Comparison of ENCODE assay signal across 8 mouse cellular contexts in the genomic region with DNA sequence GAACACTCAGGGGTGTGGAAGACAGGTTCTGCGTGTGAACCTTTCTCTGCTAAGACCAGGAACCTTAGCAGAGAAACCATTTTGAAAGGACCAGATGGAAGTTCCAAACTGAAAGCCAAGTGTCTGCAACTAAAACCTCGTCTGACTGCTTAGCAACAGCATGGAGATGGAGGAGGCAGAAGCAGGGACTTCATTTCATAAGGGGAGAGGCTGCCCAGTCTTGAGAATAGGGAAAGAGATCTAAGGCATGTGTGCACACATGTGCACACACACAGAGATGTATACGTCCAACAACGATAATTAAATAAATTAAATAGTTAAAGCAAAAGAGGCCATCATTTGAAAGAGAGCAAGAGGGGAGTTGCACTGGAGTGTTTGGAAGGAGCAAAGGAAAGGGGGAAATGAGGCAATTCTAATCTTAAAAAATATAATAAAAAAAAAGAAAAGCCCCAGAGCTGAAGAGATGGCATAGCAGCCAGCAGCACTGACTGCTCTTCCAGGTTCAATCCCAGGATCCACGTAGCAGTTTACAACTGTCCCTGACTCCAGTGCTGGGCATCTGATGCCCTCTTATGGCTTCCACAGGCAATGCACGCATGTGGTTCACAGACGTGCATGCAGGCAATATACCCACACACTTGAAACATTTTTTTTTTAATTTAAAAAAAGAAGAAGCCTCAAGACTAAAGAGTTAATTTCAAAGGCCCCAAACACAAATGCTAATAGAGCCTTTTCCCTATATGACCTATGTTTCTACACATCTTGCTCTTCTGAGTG. TPM values are rescaled to one million over a fixed set of nuclear protein-coding genes. Genes with fewer than 3 reads are reported as not detected.
A peak's percentile ranks its signal among the peaks of the same experiment; 100 is the strongest.
DNase-seq lines count a peak whose midpoint lies in the region; ATAC-seq and TF ChIP-seq lines count a peak whose summit lies in the region.

No protein-coding gene starts in this region.

- no peaks in the 10 kb centered on the region for H3K4me1 ChIP-seq in forebrain, embryonic 14.5 days (ENCODE audit: control insufficient read depth, insufficient read depth, low read length)
- H3K4me1 ChIP-seq in hindbrain, postnatal 0 days (ENCODE audit: insufficient read depth, low read length): no peaks in the 10 kb centered on the region
- peaks cover 94% of the 10 kb centered on the region for H3K4me1 ChIP-seq in megakaryocyte, embryonic 14.5 days
- no peaks in the 10 kb centered on the region for H3K4me1 ChIP-seq in small intestine, adult 2 months (ENCODE audit: control insufficient read depth, insufficient read depth, insufficient read length, low read length)

- no peak overlapping the region for H3K4me3 ChIP-seq in forebrain, embryonic 14.5 days (ENCODE audit: low read depth, low read length)
- no peak overlapping the region for H3K4me3 ChIP-seq in hindbrain, postnatal 0 days (ENCODE audit: low read length)
- peak overlapping the region; percentile 38 for H3K4me3 ChIP-seq in megakaryocyte, embryonic 14.5 days (replicated peaks)
- H3K4me3 ChIP-seq in small intestine, adult 2 months (ENCODE audit: low read depth, low read length): no peak overlapping the region

- peak; percentile 87 for TF ChIP-seq CTCF in hindbrain, postnatal 0 days (IDR thresholded peaks at IDR 0.05; ENCODE audit: low read depth)
- TF ChIP-seq CTCF in small intestine, adult 2 months (IDR thresholded peaks at IDR 0.05; ENCODE audit: extremely low read depth, insufficient read length, insufficient replicate concordance, low read depth, low read length): peak; percentile 80; the same call in 1 of the 2 replicates

- no peak overlapping the region for H3K9ac ChIP-seq in forebrain, embryonic 14.5 days (ENCODE audit: low read length)
- no peak overlapping the region for H3K9ac ChIP-seq in hindbrain, postnatal 0 days (replicated peaks; ENCODE audit: low read length)

- no peaks in the 10 kb centered on the region for H3K27me3 ChIP-seq in forebrain, embryonic 14.5 days (replicated peaks; ENCODE audit: control insufficient read depth, insufficient read depth, low read length)
- H3K27me3 ChIP-seq in hindbrain, postnatal 0 days (ENCODE audit: insufficient read depth, low read length): no peaks in the 10 kb centered on the region
- H3K27me3 ChIP-seq in megakaryocyte, embryonic 14.5 days (replicated peaks): no peaks in the 10 kb centered on the region
- H3K27me3 ChIP-seq in small intestine, adult 2 months (ENCODE audit: control insufficient read depth, insufficient read depth, low read length): no peaks in the 10 kb centered on the region

- peak; percentile 60 for DNase-seq in ovary, postnatal 36 days (ENCODE audit: low spot score)
- no peak for DNase-seq in ovary, adult 18-20 months (ENCODE audit: low spot score)
- peak; percentile 75 for DNase-seq in forebrain, embryonic 14.5 days (ENCODE audit: low spot score)
- DNase-seq in hindbrain, postnatal 0 days (ENCODE audit: low spot score): peak; percentile 88
- DNase-seq in left cerebral cortex, adult 11 months (ENCODE audit: low spot score): peak; percentile 51

- H3K4me2 ChIP-seq in forebrain, embryonic 14.5 days (ENCODE audit: low read length): no peak overlapping the region
- no peak overlapping the region for H3K4me2 ChIP-seq in hindbrain, postnatal 0 days (ENCODE audit: low read depth, low read length)

- no peak overlapping the region for H3K27ac ChIP-seq in forebrain, embryonic 14.5 days (ENCODE audit: low read depth, low read length)
- no peak overlapping the region for H3K27ac ChIP-seq in hindbrain, postnatal 0 days
- no peak overlapping the region for H3K27ac ChIP-seq in small intestine, adult 2 months (ENCODE audit: insufficient read depth, low read depth, low read length)

- no peaks in the 10 kb centered on the region for H3K36me3 ChIP-seq in forebrain, embryonic 14.5 days (ENCODE audit: control insufficient read depth, insufficient read depth, low read length)
- no peaks in the 10 kb centered on the region for H3K36me3 ChIP-seq in hindbrain, postnatal 0 days (ENCODE audit: insufficient read depth, low read length)
- peaks cover 25% of the 10 kb centered on the region for H3K36me3 ChIP-seq in megakaryocyte, embryonic 14.5 days (replicated peaks; ENCODE audit: low read length)
- no peaks in the 10 kb centered on the region for H3K36me3 ChIP-seq in small intestine, adult 2 months (ENCODE audit: control insufficient read depth, insufficient read depth, low read length)

- WGBS in forebrain, embryonic 14.5 days: 46% methylated on average over 7 of the region's 7 CpGs
- 40% methylated on average over 7 of the region's 7 CpGs for WGBS in hindbrain, postnatal 0 days
- WGBS in small intestine, adult 2 months: 55% methylated on average over 7 of the region's 7 CpGs

- ATAC-seq in cerebellum, adult (ENCODE audit: insufficient number of reproducible peaks, low FRiP score, low TSS enrichment): peak; percentile 71; the same call in 1 of the 2 replicates
- ATAC-seq in forebrain, embryonic 14.5 days: peak; percentile 79
- peak; percentile 94 for ATAC-seq in hindbrain, postnatal 0 days

- no peaks in the 10 kb centered on the region for H3K9me3 ChIP-seq in forebrain, embryonic 14.5 days (replicated peaks; ENCODE audit: control insufficient read depth, low read length)
- H3K9me3 ChIP-seq in hindbrain, postnatal 0 days (ENCODE audit: low read length): no peaks in the 10 kb centered on the region
- H3K9me3 ChIP-seq in megakaryocyte, embryonic 14.5 days: no peaks in the 10 kb centered on the region

- TF ChIP-seq POLR2A in small intestine, adult 2 months (IDR thresholded peaks at IDR 0.05; ENCODE audit: low read depth, low read length): no peak

RNA-seq across cellular contexts. Expression of gene Ninl, which starts 38.6 kb away (rescaled TPM):
- 7.3 and 7.7 TPM in 2 replicates for polyA plus RNA-seq in forebrain, embryonic 14.5 days (2014; fragmentation: Nextera tagmentation; extraction: Ambion mirVana)
- total RNA-seq in hindbrain, postnatal 0 days (2014; rRNA removed): 3.1 and 7.3 TPM in 2 replicates
- polyA plus RNA-seq in hindbrain, postnatal 0 days (2015; fragmentation: Nextera tagmentation; extraction: Ambion mirVana): 2.7 and 3.2 TPM in 2 replicates
- polyA plus RNA-seq in megakaryocyte, embryonic 14.5 days (2012; ENCODE audit: insufficient read depth, low replicate concordance): 4.3 and 9.3 TPM in 2 replicates
- polyA plus RNA-seq in small intestine, adult 2 months (2012; rRNA removed): 0.43 and 0.84 TPM in 2 replicates

RNA-seq across cellular contexts. Expression of gene Nanp, which starts 38.6 kb away (rescaled TPM):
- 38.1 and 38.3 TPM in 2 replicates for polyA plus RNA-seq in forebrain, embryonic 14.5 days (2014; fragmentation: Nextera tagmentation; extraction: Ambion mirVana)
- total RNA-seq in hindbrain, postnatal 0 days (2014; rRNA removed): 10.2 and 11.8 TPM in 2 replicates
- polyA plus RNA-seq in hindbrain, postnatal 0 days (2015; fragmentation: Nextera tagmentation; extraction: Ambion mirVana): 39.0 and 39.3 TPM in 2 replicates
- polyA plus RNA-seq in megakaryocyte, embryonic 14.5 days (2012; ENCODE audit: insufficient read depth, low replicate concordance): 2.9 and 7.9 TPM in 2 replicates
- 0.95 and 1.5 TPM in 2 replicates for polyA plus RNA-seq in small intestine, adult 2 months (2012; rRNA removed)
